Mouse (Mus musculus): Measurements from ENCODE around the gene Cygb.
"Not testable (repeated sequence)": the region's sequence is repeated elsewhere in the genome, so short reads cannot be mapped to it uniquely, and the experiment has no call there.

Gene Cygb

DNA sequence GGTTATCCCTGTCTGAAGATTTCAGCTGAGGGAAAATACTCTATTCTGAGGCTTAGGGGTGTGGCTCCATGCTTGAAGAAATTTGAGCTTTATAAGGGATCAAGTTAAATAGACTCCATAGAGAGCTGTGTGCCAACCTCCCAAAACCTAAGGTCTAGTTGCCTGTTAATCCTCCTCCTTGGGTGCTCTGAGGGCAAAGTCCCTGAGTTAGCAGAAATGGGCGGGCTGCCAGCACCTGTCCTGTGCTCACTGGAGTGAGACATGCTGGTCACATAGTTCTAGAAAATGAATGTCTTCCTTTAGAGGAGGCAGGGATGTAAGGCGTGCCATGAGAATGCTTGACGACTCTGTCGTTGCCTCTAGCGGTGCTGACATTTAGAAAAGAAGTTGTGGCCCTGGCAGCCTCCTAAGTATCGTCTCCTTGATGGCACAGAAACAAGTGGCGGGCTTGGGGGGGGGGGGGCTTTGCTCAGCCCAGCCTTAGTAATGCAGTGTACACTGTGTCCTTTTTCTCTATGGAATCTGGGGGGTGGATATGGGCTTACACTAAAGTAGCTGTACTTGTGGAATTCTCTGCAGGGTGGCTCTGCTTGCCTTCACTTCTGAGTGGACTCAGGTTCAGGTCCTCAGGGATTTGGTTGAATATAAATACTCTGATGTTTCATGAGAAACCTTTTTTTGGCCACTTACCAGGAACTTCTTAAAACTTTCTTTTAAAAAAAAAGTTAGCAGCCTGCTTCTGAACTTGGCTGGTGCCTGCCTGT lies 20.7 kb upstream of the Cygb start:
- DNase-seq (ENCODE audit: inconsistent ontology term): no peak

GRCm38 (mm10) chr11:116673410-116673809 lies 19.3 kb upstream of the Cygb start:
- no peak for DNase-seq (ENCODE audit: inconsistent ontology term)

DNA sequence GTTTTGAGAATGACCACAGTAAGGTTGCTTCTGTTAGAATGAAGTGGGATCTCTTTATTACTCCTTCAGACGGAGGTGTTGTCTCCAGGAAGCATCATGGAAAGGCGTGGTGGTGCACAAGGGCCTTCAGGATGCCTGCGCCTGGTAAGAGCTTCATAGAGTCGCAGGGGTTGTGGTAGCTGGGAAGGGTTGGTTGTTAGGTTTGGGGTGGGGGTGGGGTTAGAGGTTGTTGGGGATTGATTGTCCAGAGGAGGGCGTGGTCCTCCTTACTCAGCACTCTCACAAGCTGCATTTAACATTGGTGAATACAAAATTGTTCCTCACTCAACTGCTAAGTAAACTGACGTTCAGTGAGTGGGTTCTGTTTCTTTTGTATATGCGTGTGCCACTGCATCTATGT lies 18.5 kb upstream of the Cygb start:
- no peak for DNase-seq (ENCODE audit: inconsistent ontology term)

DNA sequence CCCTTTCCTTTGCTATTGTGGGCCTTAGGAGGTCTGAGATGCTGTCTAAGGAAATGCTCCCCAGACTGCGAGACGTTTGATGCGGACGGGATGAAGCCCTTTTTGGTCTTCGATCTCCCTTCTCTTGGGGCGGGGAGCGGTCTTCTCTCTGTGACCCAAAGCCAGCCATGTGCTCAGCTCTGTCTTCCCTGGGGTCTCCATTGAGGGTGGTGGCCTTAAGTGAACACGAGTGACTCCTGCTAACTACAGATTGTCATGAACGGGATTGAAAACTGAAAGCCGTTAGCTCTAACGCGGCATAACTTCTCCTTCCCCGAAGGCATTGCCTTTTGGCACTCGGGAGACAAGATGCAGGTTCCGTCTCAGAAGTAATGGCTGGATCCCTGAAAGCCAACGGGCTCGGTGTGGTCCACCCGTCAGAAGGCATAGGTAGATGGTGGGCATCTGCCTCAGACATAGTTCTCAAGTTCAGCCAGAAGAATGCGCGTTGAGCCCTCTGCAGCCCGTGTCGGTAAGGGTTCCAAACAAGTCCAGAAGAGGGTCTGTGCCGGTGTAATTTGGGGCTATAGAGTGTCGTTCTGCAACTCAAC lies 17.8 kb upstream of the Cygb start:
- DNase-seq (ENCODE audit: inconsistent ontology term): no peak

- peak; percentile 98 for DNase-seq (ENCODE audit: inconsistent ontology term)
These were observed 17.2 kb upstream of the Cygb start for GRCm38 (mm10) chr11:116671112-116671844.

DNA sequence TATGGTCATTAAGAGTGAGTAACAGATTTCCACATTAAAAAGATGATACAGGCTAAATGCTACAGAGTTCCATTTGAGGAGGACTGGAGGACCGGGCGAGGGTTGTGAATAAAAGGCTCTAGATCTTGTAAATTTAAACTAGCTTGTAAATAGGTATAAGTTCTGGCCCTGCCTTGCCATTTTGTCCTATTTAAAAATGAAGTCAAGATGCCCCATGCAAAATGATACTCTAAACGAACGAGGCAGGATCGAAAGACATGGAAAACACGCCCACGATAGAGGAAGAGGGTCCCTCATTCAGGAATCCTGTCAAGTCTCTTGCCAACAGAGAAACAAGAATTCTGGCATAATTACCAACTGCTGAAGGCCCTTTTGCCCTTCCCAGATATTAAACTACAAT lies 16.3 kb upstream of the Cygb start:
- no peak for DNase-seq (ENCODE audit: inconsistent ontology term)

DNA sequence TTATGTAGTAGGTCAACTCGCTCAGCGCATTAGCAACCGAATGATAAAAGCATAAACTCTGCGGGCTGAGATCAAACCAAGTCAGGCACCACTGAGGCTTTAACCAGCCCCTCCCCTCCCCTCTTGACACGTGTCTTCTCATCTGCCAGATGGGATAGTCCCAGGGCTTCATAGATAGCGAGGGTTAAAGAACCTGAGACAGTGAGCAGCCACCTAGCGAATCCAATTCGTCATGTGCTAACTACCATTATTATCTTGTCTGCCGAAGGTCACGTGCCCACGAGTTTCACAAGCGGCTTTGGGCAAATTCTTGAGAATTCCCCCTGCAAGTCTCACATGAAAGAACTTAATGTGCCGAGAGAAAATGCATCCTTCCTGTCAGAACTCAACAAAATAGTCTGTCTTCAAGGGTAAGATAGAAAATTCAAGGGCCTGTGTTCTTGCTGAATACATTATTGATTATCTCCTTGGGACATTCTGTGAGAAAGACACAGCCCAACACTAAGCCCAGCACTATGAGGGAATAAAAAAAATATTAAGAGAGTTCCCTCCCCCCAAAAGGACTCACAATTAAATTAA lies 15.8 kb upstream of the Cygb start:
- DNase-seq (ENCODE audit: inconsistent ontology term): no peak

GRCm38 (mm10) chr11:116669316-116669715 lies 15.2 kb upstream of the Cygb start:
- no peak for DNase-seq (ENCODE audit: inconsistent ontology term)

GRCm38 (mm10) chr11:116668839-116669238 lies 14.7 kb upstream of the Cygb start:
- DNase-seq (ENCODE audit: inconsistent ontology term): no peak

- no peak for DNase-seq (ENCODE audit: inconsistent ontology term)
These were observed 14.3 kb upstream of the Cygb start for GRCm38 (mm10) chr11:116668381-116668825.

DNA sequence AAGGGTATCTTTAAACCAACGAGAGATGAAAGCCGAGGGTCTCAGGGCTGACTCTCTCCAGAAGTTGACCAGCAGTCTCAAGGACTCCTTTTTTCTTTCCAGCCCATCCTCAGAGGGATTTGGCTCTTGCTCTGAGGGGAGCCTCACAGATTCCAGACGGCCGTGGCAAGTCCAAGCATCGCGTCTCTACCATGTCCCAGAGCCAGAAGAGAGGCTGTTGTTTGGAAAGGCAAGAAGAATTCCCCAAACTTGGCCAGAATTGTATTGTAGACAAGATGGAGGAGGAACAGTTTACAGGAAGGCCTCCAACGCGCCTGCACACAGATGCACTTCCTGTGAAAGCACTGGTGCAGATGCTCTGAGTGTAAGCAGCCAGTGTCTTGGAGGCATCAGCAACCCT lies 13.8 kb upstream of the Cygb start:
- DNase-seq (ENCODE audit: inconsistent ontology term): no peak

DNA sequence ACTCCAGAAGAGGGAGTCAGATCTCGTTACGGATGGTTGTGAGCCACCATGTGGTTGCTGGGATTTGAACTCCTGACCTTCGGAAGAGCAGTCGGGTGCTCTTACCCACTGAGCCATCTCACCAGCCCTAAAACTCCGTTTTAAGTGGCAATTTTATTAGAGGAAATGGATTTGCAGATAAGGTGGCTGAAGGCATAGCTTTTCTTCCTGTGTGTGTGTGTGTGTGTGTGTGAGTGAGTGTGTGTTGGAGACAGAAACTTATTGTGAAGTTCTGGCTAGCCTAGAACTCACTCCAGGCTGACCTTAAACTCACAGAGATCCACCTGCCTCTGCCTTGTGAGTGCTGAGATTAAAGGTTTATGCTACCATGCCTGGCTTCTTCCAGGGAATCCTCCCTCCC lies 12.9 kb upstream of the Cygb start:
- not testable (repeated sequence) for DNase-seq (ENCODE audit: inconsistent ontology term)

- no peak for DNase-seq (ENCODE audit: inconsistent ontology term)
These were observed 12.5 kb upstream of the Cygb start for GRCm38 (mm10) chr11:116666566-116666965.

DNA sequence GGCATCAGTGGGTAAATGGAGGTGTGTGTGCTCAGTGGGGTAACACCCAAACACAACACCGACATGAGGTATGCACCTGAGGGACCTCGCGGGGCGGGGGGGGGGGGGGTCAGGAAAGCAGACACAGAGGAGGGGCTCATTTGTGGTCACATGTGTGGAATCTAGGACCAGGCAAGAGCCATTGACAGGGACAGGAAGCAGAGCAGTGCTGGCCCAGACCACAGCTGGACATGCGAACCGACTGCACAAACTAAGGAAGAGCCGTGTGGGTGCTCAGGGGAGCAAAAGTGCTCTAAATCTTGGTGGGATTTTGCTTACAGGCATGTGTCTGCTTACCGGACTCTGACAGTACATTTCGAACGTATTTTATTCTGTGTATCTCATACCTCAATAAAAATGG lies 11.2 kb upstream of the Cygb start:
- no peak for DNase-seq (ENCODE audit: inconsistent ontology term)

DNA sequence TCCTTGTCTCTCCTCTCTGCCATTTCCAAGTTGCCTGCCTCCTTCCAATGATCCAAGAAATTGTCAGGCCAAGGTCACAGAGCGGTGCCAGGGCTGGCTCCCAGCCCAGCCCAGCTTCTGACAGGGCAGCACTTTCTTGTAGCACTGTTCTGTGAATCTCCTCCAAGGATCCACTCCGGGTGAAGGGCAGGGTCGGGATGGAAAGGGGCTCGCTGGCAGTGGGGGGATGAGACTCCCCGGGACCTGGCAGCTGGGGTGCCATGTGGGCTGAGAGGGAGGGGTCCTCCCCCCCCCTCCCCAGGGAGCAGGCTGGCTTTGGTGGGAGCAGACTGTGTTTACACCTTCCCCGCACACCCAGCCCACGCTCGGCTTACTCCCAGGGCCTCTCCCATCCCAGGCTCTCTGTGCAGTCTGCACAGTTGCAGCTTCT lies 7.8 kb upstream of the Cygb start:
- DNase-seq (ENCODE audit: inconsistent ontology term): peak; percentile 80

- peak; percentile 91 for DNase-seq (ENCODE audit: inconsistent ontology term)
These were observed 7.3 kb upstream of the Cygb start for GRCm38 (mm10) chr11:116661291-116661947.

GRCm38 (mm10) chr11:116660181-116660580 lies 6.1 kb upstream of the Cygb start:
- no peak for DNase-seq (ENCODE audit: inconsistent ontology term)

- no peak for DNase-seq (ENCODE audit: inconsistent ontology term)
These were observed 5.0 kb upstream of the Cygb start for GRCm38 (mm10) chr11:116659027-116659621.

GRCm38 (mm10) chr11:116658238-116658637 lies 4.1 kb upstream of the Cygb start:
- DNase-seq (ENCODE audit: inconsistent ontology term): no peak

- peak; percentile 91 for DNase-seq (ENCODE audit: inconsistent ontology term)
These were observed 3.5 kb upstream of the Cygb start for GRCm38 (mm10) chr11:116657311-116658223.
